Mouse (Mus musculus) myocyte (in vitro differentiated cells): ENCODE data around the gene Vps35l.

ENCODE experiments used
- E2F4 ChIP-seq: IDR thresholded peaks from one replicate; pipeline ENCODE4 v1.6.1; 2011; ENCODE audit warnings: mild to moderate bottlenecking, control low read depth, moderate library complexity; ENCODE audit not compliant: insufficient read depth
- MYOD1 ChIP-seq, 3 experiments: IDR thresholded peaks; one replicate each; pipeline ENCODE4 v1.6.1; 2011; ENCODE audit warnings: control low read depth in 2 of 3, low read depth in 2 of 3, mild to moderate bottlenecking in 2 of 3, moderate library complexity in 1 of 3; ENCODE audit not compliant: insufficient read length in 2 of 3, control insufficient read depth in 1 of 3
- POLR2A ChIP-seq: IDR thresholded peaks from one replicate; pipeline ENCODE4 v1.6.1; 2011; ENCODE audit warnings: low read depth, mild to moderate bottlenecking, control low read depth, moderate library complexity; ENCODE audit not compliant: insufficient read length

DNA sequence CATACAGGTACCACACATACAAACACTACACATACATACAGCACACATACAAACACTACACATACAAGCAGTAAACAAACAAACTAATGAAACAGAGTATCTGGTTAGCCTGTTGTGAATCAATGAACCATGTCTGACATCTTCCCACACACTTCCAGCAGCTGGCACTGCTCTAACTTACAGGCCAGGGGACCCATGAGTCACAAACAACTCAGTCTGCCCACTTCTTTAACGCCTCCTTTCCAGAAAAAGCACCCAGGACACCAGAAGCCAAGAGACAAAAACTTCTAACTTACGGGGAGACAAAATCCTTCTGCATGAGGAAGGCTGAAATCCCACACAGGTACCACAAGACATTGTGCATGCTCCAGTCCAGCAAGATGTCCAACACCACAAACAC lies 48.7 kb upstream of the Vps35l start:
- TF ChIP-seq E2F4, result no peak
- TF ChIP-seq POLR2A, result no peak
- no peak for TF ChIP-seq MYOD1 (IDR thresholded peaks at IDR 0.05; ENCODE audit: control insufficient read depth in 1 of 3, insufficient read length in 2 of 3, low read depth in 2 of 3)
